21 mouse cellular contexts compared by ENCODE assay signal in genomic region chr6:87248226-87248834, GRCm38 (mm10).
DNase-seq lines count a peak whose midpoint lies in the region; ATAC-seq and TF ChIP-seq lines count a peak whose summit lies in the region.
"Had no signal": no experiment of that assay in that cellular context is flagged by ENCODE, and none has a peak within 500 bp of the region (broad histone marks: within the 10 kb centered on the region; RNA-seq: fewer than 3 reads in every experiment).

No protein-coding gene starts in this region.

- no peaks in the 10 kb centered on the region for H3K27me3 ChIP-seq in embryonic facial prominence, embryonic 12.5 days
- H3K27me3 ChIP-seq in embryonic facial prominence, embryonic 10.5 days (replicated peaks; ENCODE audit: low read depth, poor library complexity, severe bottlenecking): no peaks in the 10 kb centered on the region
- no peaks in the 10 kb centered on the region for H3K27me3 ChIP-seq in limb, embryonic 12.5 days
- H3K27me3 ChIP-seq in limb, embryonic 10.5 days (ENCODE audit: low read depth, poor library complexity, severe bottlenecking): no peaks in the 10 kb centered on the region
- no peaks in the 10 kb centered on the region for H3K27me3 ChIP-seq in stomach, postnatal 0 days (ENCODE audit: control insufficient read depth, insufficient read depth, low read length)
- H3K27me3 ChIP-seq in forebrain, embryonic 12.5 days: no peaks in the 10 kb centered on the region
- no peaks in the 10 kb centered on the region for H3K27me3 ChIP-seq in neural tube, embryonic 15.5 days (replicated peaks)
- H3K27me3 ChIP-seq: hindbrain, embryonic 12.5 days; limb, embryonic 13.5 days had no signal

- no peaks in the 10 kb centered on the region for H3K9me3 ChIP-seq in embryonic facial prominence, embryonic 12.5 days
- no peaks in the 10 kb centered on the region for H3K9me3 ChIP-seq in embryonic facial prominence, embryonic 10.5 days
- no peaks in the 10 kb centered on the region for H3K9me3 ChIP-seq in limb, embryonic 12.5 days
- H3K9me3 ChIP-seq in limb, embryonic 10.5 days (replicated peaks): no peaks in the 10 kb centered on the region
- H3K9me3 ChIP-seq in stomach, postnatal 0 days (ENCODE audit: control insufficient read depth, low read length): no peaks in the 10 kb centered on the region
- H3K9me3 ChIP-seq in forebrain, embryonic 12.5 days: no peaks in the 10 kb centered on the region
- no peaks in the 10 kb centered on the region for H3K9me3 ChIP-seq in neural tube, embryonic 15.5 days (replicated peaks)
- H3K9me3 ChIP-seq: heart, embryonic 10.5 days; hindbrain, embryonic 12.5 days; limb, embryonic 13.5 days had no signal

- peaks cover 10% of the 10 kb centered on the region for H3K4me1 ChIP-seq in embryonic facial prominence, embryonic 12.5 days
- H3K4me1 ChIP-seq in embryonic facial prominence, embryonic 10.5 days: peaks cover 5% of the 10 kb centered on the region
- peaks cover 41% of the 10 kb centered on the region for H3K4me1 ChIP-seq in limb, embryonic 12.5 days (replicated peaks)
- peaks cover 23% of the 10 kb centered on the region for H3K4me1 ChIP-seq in limb, embryonic 10.5 days
- peaks cover 3% of the 10 kb centered on the region; the same call in 1 of the 2 replicates for H3K4me1 ChIP-seq in stomach, postnatal 0 days (replicated peaks; ENCODE audit: control insufficient read depth, insufficient read depth)
- H3K4me1 ChIP-seq in forebrain, embryonic 12.5 days: peaks cover 3% of the 10 kb centered on the region
- peaks cover 12% of the 10 kb centered on the region for H3K4me1 ChIP-seq in neural tube, embryonic 15.5 days

- H3K4me3 ChIP-seq in embryonic facial prominence, embryonic 12.5 days: no peak overlapping the region
- no peak overlapping the region for H3K4me3 ChIP-seq in embryonic facial prominence, embryonic 10.5 days
- H3K4me3 ChIP-seq in limb, embryonic 12.5 days (replicated peaks): no peak overlapping the region
- no peak overlapping the region for H3K4me3 ChIP-seq in limb, embryonic 10.5 days
- H3K4me3 ChIP-seq in stomach, postnatal 0 days (ENCODE audit: low read depth, low read length): no peak overlapping the region
- no peak overlapping the region for H3K4me3 ChIP-seq in forebrain, embryonic 12.5 days (replicated peaks)
- no peak overlapping the region for H3K4me3 ChIP-seq in neural tube, embryonic 15.5 days (replicated peaks)
- H3K4me3 ChIP-seq: heart, embryonic 10.5 days; hindbrain, embryonic 12.5 days; limb, embryonic 13.5 days had no signal

- DNase-seq in embryonic facial prominence, embryonic 10.5 days (ENCODE audit: low spot score): no peak
- DNase-seq in limb, embryonic 10.5 days (ENCODE audit: low spot score): no peak
- DNase-seq in stomach, postnatal 0 days (ENCODE audit: low spot score): peak; percentile 23
- DNase-seq: adrenal gland, postnatal 36 days; cerebellum, adult 11-12 months; cerebellum, postnatal 36 days; kidney, postnatal 36 days; lung, adult 2 months; lung, postnatal 4 days; right cerebral cortex, postnatal 4 days; thymus, postnatal 14 days had no signal

- peaks cover 21% of the 10 kb centered on the region for H3K36me3 ChIP-seq in embryonic facial prominence, embryonic 12.5 days
- peaks cover 35% of the 10 kb centered on the region for H3K36me3 ChIP-seq in embryonic facial prominence, embryonic 10.5 days (replicated peaks)
- H3K36me3 ChIP-seq in limb, embryonic 12.5 days: peaks cover 39% of the 10 kb centered on the region
- peaks cover 34% of the 10 kb centered on the region for H3K36me3 ChIP-seq in limb, embryonic 10.5 days
- H3K36me3 ChIP-seq in stomach, postnatal 0 days (ENCODE audit: control insufficient read depth, insufficient read depth, low read length): no peaks in the 10 kb centered on the region
- H3K36me3 ChIP-seq in forebrain, embryonic 12.5 days (replicated peaks): no peaks in the 10 kb centered on the region
- H3K36me3 ChIP-seq in neural tube, embryonic 15.5 days: no peaks in the 10 kb centered on the region

- H3K9ac ChIP-seq in embryonic facial prominence, embryonic 12.5 days: no peak overlapping the region
- no peak overlapping the region for H3K9ac ChIP-seq in limb, embryonic 12.5 days (replicated peaks)
- H3K9ac ChIP-seq in stomach, postnatal 0 days (ENCODE audit: low read length): no peak overlapping the region
- H3K9ac ChIP-seq in forebrain, embryonic 12.5 days: no peak overlapping the region
- H3K9ac ChIP-seq in neural tube, embryonic 15.5 days (replicated peaks): no peak overlapping the region
- H3K9ac ChIP-seq: hindbrain, embryonic 12.5 days; limb, embryonic 13.5 days had no signal

- H3K4me2 ChIP-seq in embryonic facial prominence, embryonic 12.5 days (replicated peaks): no peak overlapping the region
- H3K4me2 ChIP-seq in limb, embryonic 12.5 days: no peak overlapping the region
- no peak overlapping the region for H3K4me2 ChIP-seq in stomach, postnatal 0 days (replicated peaks; ENCODE audit: low read depth)
- no peak overlapping the region for H3K4me2 ChIP-seq in forebrain, embryonic 12.5 days
- no peak overlapping the region for H3K4me2 ChIP-seq in neural tube, embryonic 15.5 days
- H3K4me2 ChIP-seq: hindbrain, embryonic 12.5 days; limb, embryonic 13.5 days; midbrain, embryonic 11.5 days had no signal

- no peak for TF ChIP-seq EP300 in stomach, postnatal 0 days (optimal IDR thresholded peaks at IDR 0.05)

- ATAC-seq in embryonic facial prominence, embryonic 12.5 days (ENCODE audit: insufficient number of reproducible peaks, insufficient read depth, low FRiP score, low TSS enrichment): no peak
- ATAC-seq in limb, embryonic 12.5 days (ENCODE audit: insufficient number of reproducible peaks, insufficient read depth, low FRiP score, low TSS enrichment, low read depth): no peak
- ATAC-seq in granulocyte monocyte progenitor cell, adult 5-6 weeks (replicated peaks; ENCODE audit: poor library complexity, severe bottlenecking): peak; percentile 72
- 0 out of 2 replicates have a peak, but pooled peaks have one; percentile 21 for ATAC-seq in stomach, postnatal 0 days (ENCODE audit: low FRiP score, low TSS enrichment)
- no peak for ATAC-seq in forebrain, embryonic 12.5 days (ENCODE audit: low FRiP score)
- no peak for ATAC-seq in neural tube, embryonic 15.5 days (ENCODE audit: low FRiP score)
- ATAC-seq: forebrain, embryonic 16.5 days had no signal

- 85% methylated on average over 9 of the region's 9 CpGs for WGBS in embryonic facial prominence, embryonic 12.5 days
- WGBS in embryonic facial prominence, embryonic 10.5 days: 85% methylated on average over 9 of the region's 9 CpGs
- WGBS in limb, embryonic 12.5 days: 70% methylated on average over 9 of the region's 9 CpGs
- 85% methylated on average over 9 of the region's 9 CpGs for WGBS in limb, embryonic 10.5 days
- 48% methylated on average over 9 of the region's 9 CpGs for WGBS in stomach, postnatal 0 days
- WGBS in forebrain, embryonic 12.5 days: 90% methylated on average over 9 of the region's 9 CpGs
- WGBS in neural tube, embryonic 15.5 days: 74% methylated on average over 9 of the region's 9 CpGs

- no peak for TF ChIP-seq CTCF in stomach, postnatal 0 days (IDR thresholded peaks at IDR 0.05; ENCODE audit: low read depth)

- H3K27ac ChIP-seq in embryonic facial prominence, embryonic 12.5 days: 0 out of 2 replicates have a peak overlapping the region, but pooled peaks have one; percentile 43
- H3K27ac ChIP-seq in embryonic facial prominence, embryonic 10.5 days (replicated peaks): no peak overlapping the region
- H3K27ac ChIP-seq in limb, embryonic 12.5 days: peak overlapping the region; percentile 51; the same call in 1 of the 2 replicates
- no peak overlapping the region; the same call in 1 of the 2 replicates for H3K27ac ChIP-seq in limb, embryonic 10.5 days
- no peak overlapping the region for H3K27ac ChIP-seq in stomach, postnatal 0 days (replicated peaks)
- H3K27ac ChIP-seq in forebrain, embryonic 12.5 days: no peak overlapping the region
- no peak overlapping the region for H3K27ac ChIP-seq in neural tube, embryonic 15.5 days (replicated peaks)
- H3K27ac ChIP-seq: heart, embryonic 10.5 days; hindbrain, embryonic 12.5 days; limb, embryonic 13.5 days had no signal

Comparison
In these comparisons a context has a peak if more than half of its experiments do, and no peak if none do; other contexts are left out.
1. H3K27ac ChIP-seq: peak in embryonic facial prominence, embryonic 12.5 days (single experiment) and limb, embryonic 12.5 days (single experiment); none in embryonic facial prominence, embryonic 10.5 days (single experiment), limb, embryonic 10.5 days (single experiment), stomach, postnatal 0 days (single experiment), forebrain, embryonic 12.5 days (single experiment) and neural tube, embryonic 15.5 days (single experiment).
2. ATAC-seq: peak in granulocyte monocyte progenitor cell, adult 5-6 weeks (single experiment) and stomach, postnatal 0 days (single experiment); none in embryonic facial prominence, embryonic 12.5 days (single experiment), limb, embryonic 12.5 days (single experiment), forebrain, embryonic 12.5 days (single experiment) and neural tube, embryonic 15.5 days (single experiment).